Mouse (Mus musculus): ENCODE results near the gene Gm3383.
"Not testable (repeated sequence)": the region's sequence is repeated elsewhere in the genome, so short reads cannot be mapped to it uniquely, and the experiment has no call there.

Gm3383 gene

DNA sequence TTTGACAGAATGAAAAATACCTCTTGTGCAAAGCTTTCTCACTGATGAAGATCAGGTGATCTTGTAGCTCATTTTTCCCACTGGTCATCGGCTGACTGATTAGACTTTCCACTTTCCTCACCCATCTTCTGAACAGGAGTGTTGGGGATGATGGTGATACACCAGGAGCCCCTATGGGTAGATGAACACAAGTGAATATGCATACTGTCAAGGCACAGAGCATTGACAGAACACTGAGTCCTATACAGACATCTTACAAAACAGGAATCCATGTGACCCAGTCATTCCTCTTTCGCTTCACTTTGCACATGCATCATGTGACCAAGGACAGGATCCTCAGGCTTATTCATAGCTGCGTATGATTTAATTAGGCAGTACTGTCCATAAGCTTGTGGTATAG is at the start of gene Gm3383:
Gene Gm3383 (minus strand): TSS at position 101 of the 400 bp plus-strand sequence.
- DNase-seq (ENCODE audit: low spot score) = not testable (repeated sequence)

DNA sequence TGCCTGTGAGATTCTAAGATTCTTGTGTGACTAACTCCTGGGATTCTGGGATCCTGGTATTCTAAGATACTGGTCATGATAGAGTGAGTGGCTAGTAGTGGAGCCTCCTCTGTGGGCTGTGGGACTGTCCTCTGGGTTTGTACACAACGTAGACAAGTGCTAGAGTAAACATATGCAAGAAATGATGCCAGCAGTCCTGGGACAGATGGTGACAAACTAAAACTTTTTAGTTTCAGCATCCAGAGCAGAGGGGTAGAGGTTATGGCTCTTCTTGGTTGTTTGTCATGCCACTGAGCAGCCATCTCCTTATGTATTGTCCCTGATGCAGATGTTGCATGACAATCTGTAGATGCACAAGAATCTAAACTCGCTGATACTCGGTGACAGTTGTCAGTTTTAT is 48.1 kb upstream of the Gm3383 start:
- DNase-seq (ENCODE audit: low spot score) = peak; percentile 1

DNA sequence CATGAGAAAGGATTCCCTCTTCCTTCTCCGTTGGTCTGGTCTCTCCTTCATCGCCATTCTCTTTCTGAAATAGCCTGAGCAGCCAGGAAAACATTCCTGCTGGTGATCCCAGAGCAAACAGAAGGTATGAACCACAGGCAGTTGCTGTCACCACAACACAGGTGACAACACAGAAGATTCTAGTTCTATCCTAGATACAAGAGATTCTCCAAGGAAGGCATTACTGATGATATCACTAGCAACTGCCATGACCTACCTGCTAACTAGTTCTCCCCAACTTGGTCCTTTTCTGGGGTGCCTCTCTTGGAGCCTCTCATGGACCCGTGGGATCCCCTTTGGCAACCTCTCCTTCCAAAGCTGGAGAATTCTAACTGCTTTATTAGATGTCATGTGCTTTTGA is 22.4 kb upstream of the Gm3383 start, which contains the start of gene Gm3424:
Gene Gm3424 (minus strand): TSS at position 101 of the 400 bp plus-strand sequence.
- DNase-seq (ENCODE audit: low spot score) = not testable (repeated sequence)

DNA sequence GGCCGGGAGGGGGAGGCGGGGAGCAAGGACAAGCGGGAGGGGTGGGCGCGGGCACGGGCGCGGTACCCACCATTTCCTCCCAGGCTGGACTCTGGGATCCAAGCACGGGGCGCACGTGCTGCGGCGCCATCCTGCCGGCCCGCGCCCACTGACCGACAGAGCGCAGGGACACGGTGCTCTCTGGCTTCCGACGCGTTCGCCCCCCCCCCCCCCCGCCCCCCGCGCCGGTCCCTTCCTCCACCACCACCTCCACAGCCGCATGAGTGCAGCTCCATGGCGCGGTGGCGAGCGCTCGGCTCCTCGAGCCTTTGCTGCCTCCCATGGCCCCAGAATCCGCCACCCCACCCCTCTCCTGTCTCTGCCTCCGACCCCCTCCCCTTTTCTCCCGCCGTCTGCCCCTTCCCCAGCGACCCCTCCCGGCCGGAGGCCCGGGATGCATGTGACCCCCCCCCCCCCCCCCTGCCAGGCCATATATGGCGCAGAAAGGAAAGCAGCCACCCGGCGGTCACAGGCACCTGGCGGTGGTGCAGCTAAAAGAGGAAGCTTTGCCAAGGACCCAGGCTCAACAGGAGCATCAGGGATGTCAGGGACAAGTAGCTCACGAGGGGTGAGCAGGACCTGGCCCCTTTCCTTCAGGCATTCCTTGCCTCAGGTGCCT is 5.0 kb upstream of the Gm3383 start:
- DNase-seq (ENCODE audit: low spot score) = not testable (repeated sequence)

DNA sequence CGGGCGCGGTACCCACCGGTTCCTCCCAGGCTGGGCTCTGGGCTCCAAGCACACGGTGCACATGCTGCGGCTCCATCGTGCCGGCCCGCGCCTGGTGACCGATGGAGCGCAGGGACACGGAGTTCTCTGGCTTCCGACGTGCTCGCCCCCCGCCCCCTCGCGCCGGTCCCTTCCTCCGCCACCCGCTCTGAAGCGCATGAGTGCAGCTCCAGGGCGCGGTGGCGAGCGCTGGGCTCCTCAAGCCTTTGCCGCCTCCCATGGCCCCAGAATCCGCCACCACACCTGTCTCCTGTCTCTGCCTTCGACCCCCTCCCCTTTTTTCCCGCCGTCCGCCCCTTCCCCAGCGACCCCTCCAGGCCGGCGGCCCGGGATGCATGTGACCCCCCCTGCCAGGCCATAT is 66.3 kb downstream of the Gm3383 start, which contains the start of gene Gm3373:
Gene Gm3373 (minus strand): TSS at position 101 of the 400 bp plus-strand sequence.
- DNase-seq (ENCODE audit: low spot score) = not testable (repeated sequence)

DNA sequence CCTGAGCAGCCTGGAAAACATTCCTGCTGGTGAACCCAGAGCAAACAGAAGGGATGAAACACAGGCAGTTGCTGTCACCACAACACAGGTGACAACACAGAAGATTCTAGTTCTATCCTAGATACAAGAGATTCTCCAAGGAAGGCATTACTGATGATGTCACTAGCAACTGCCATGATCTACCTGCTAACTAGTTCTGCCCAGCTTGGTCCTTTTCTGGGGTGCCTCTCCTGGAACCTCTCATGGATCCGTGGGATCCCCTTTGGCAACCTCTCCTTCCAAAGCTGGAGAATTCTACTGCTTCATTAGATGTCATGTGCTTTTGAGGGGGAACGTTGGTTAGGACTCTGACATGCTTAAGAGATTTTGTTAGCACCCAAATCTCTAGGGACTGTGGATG is 120.4 kb downstream of the Gm3383 start, which contains the start of gene Gm9603:
Gene Gm9603 (minus strand): TSS at position 101 of the 400 bp plus-strand sequence.
- not testable (repeated sequence) for DNase-seq (ENCODE audit: low spot score)

DNA sequence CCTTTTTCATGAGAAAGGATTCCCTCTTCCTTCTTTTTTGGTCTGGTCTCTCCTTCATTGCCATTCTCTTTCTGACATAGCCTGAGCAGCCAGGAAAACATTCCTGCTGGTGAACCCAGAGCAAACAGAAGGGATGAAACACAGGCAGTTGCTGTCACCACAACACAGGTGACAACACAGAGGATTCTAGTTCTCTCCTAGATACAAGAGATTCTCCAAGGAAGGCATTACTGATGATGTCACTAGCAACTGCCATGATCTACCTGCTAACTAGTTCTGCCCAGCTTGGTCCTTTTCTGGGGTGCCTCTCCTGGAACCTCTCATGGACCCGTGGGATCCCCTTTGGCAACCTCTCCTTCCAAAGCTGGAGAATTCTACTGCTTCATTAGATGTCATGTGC is 174.9 kb downstream of the Gm3383 start, which contains the start of gene Gm8265:
Gene Gm8265 (minus strand): TSS at position 101 of the 400 bp plus-strand sequence.
- DNase-seq (ENCODE audit: low spot score) = not testable (repeated sequence)
